Mouse (Mus musculus): ENCODE measurements at regions not wholly inside any gene's neighbourhood (a gene's known extent, or its start where the extent isn't known, plus 50 kb on each side); places are given as distances from the start of the nearest gene placed in this dataset.

DNA sequence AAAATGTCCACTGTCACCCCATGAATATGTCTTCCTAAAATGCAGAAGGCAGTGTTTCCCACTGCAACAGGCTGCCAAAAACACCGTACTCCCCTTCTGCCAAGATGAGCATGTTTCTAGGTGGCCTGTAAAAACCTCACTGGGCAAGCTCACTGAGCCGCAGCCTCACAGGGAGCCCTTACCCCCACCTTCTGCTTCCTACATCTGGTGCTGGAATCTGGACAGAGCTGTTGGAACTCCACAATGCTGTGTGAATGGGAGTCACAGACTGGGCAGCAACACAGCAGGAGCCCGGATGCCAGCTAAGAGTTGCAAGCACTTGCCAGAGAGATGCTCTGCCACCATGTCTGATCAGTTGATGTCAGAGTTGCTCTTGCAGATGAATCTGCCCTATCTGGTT is 230.6 kb downstream of the Cbln4 start:
- Histone ChIP-seq H3K9me3 (ENCODE audit: control insufficient read depth) (no peaks in the 10 kb centered on the region), H3K27me3 (replicated peaks; ENCODE audit: control insufficient read depth, insufficient read depth, low read length) (no peaks in the 10 kb centered on the region), H3K9ac (ENCODE audit: low read depth, low read length) (no peak overlapping the region), H3K36me3 (ENCODE audit: control insufficient read depth, insufficient read depth) (no peaks in the 10 kb centered on the region), H3K4me2 (replicated peaks; ENCODE audit: low read depth) (no peak overlapping the region), H3K4me1 (replicated peaks; ENCODE audit: control insufficient read depth, insufficient read depth, low read length) (no peaks in the 10 kb centered on the region), H3K4me3 (ENCODE audit: low read depth, low read length) (no peak overlapping the region), H3K27ac (ENCODE audit: low read depth, low read length) (no peak overlapping the region)
- no peak for ATAC-seq
- WGBS = 81% methylated on average over 3 of the region's 3 CpGs
- TF ChIP-seq CTCF (IDR thresholded peaks at IDR 0.05; ENCODE audit: low read depth) = no peak

DNA sequence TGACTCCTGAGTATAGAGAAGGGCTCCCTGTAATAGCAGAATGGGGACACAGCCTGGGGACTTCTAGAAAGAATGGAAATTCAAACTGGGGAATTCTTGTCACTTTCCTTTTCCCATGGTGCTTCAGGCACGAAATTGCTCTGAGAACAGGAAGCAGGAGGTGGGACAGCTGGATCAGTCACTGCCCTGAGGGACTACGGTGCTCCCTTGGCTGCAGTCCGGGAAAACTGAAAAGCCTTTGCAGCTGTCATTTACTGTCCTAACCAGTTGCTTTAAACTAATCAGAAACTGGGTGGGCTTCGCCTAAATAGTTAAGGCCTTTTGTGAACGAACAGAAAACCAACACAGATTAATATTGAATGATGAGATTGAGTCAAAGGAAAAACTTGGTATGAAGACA is 237.9 kb downstream of the Cbln4 start:
- TF ChIP-seq CTCF (IDR thresholded peaks at IDR 0.05; ENCODE audit: low read depth) = no peak
- no peaks in the 10 kb centered on the region for H3K27me3 ChIP-seq (replicated peaks; ENCODE audit: control insufficient read depth, insufficient read depth, low read length)
- no peaks in the 10 kb centered on the region for H3K36me3 ChIP-seq (ENCODE audit: control insufficient read depth, insufficient read depth)
- H3K27ac ChIP-seq (ENCODE audit: low read depth, low read length) = no peak overlapping the region
- H3K4me2 ChIP-seq (replicated peaks; ENCODE audit: low read depth) = no peak overlapping the region
- no peak overlapping the region for H3K9ac ChIP-seq (ENCODE audit: low read depth, low read length)
- no peaks in the 10 kb centered on the region for H3K9me3 ChIP-seq (ENCODE audit: control insufficient read depth)
- ATAC-seq = no peak
- H3K4me1 ChIP-seq (replicated peaks; ENCODE audit: control insufficient read depth, insufficient read depth, low read length) = no peaks in the 10 kb centered on the region
- WGBS = 67% methylated on average over 5 of the region's 5 CpGs
- H3K4me3 ChIP-seq (ENCODE audit: low read depth, low read length) = no peak overlapping the region

DNA sequence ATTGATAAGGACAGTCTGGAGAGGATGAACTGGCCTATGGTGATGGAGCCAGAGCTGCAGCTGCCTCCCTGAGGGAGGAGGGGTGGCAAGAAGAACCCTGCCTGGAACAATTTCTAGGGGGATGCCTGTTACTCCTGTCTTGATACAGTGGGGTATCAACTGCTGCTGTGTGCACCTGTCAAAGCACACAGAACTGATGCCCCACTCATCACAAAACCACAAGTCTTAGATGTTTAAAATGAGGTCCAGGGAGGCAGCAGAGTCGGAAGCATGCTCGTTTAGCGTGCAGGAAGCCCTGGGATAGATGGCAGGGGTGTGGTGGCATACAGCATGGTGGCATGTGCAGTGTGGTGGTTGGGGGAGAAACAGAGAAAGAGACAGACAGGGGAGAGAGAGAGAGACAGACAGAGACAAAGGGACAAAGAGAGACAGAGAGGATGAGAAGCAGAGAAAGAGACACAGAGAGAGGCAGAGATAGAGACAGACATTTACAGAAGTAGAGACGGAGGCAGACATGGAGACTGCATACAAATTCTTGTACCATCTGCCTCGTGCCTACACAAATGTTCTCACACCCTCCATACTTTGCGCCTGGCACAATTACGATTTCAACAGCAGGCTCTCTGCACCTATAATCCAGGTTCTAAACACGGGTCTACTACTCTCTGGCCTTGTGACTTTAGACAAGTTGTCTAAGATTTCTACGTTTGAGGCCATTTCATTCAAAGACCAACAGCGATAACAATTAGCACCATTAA is 242.6 kb downstream of the Cbln4 start:
- Histone ChIP-seq H3K27me3 (replicated peaks; ENCODE audit: control insufficient read depth, insufficient read depth, low read length) (no peaks in the 10 kb centered on the region), H3K9ac (ENCODE audit: low read depth, low read length) (no peak overlapping the region), H3K9me3 (ENCODE audit: control insufficient read depth) (no peaks in the 10 kb centered on the region), H3K4me1 (replicated peaks; ENCODE audit: control insufficient read depth, insufficient read depth, low read length) (no peaks in the 10 kb centered on the region), H3K27ac (ENCODE audit: low read depth, low read length) (no peak overlapping the region), H3K36me3 (ENCODE audit: control insufficient read depth, insufficient read depth) (no peaks in the 10 kb centered on the region), H3K4me3 (ENCODE audit: low read depth, low read length) (no peak overlapping the region), H3K4me2 (replicated peaks; ENCODE audit: low read depth) (no peak overlapping the region)
- no peak for TF ChIP-seq CTCF (IDR thresholded peaks at IDR 0.05; ENCODE audit: low read depth)
- no peak for ATAC-seq
- 79% methylated on average over 10 of the region's 10 CpGs for WGBS

DNA sequence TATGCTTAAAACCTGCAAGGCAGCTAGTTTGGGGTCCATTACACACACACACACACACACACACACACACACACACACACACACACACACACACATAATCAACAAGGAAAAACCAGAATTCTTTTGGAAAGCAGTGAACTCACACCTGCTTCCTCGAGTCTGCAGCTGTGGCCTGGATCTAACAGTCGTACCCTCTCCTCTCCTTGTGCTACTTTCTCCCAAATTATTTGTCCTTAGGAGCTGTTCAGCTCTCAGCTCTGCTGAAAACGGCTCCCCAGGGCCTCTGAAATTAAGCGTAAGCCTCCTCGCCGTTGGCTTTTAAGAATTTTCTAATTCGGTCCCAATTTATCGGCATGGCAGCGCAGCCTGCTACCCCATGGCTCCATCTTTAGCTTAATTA is 243.9 kb downstream of the Cbln4 start:
- H3K4me2 ChIP-seq (replicated peaks; ENCODE audit: low read depth) = no peak overlapping the region

DNA sequence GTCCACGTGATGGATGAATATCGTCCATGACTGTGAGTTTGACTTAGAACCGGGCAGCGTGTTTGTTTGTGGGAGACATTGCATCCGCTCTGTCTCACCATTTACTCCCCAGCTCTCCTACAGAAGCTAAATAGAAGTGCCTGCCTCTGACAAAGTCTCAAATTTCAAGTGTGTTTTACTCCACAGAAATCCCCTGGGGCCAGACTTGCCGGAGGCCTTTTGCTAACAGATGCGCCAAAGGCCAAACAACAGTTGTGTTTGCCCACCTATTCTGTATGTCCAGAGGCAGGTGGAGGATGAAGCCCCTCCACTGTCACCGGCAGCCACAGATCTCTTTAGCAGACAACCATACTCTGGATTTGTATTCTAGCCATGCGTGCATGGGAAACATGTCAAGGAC is 252.6 kb downstream of the Cbln4 start:
- H3K27ac ChIP-seq (ENCODE audit: low read depth, low read length) = no peak overlapping the region
- H3K4me1 ChIP-seq (replicated peaks; ENCODE audit: control insufficient read depth, insufficient read depth, low read length) = no peaks in the 10 kb centered on the region
- no peak for ATAC-seq
- H3K36me3 ChIP-seq (ENCODE audit: control insufficient read depth, insufficient read depth) = no peaks in the 10 kb centered on the region
- no peak overlapping the region for H3K4me3 ChIP-seq (ENCODE audit: low read depth, low read length)
- TF ChIP-seq CTCF (IDR thresholded peaks at IDR 0.05; ENCODE audit: low read depth) = no peak
- no peaks in the 10 kb centered on the region for H3K9me3 ChIP-seq (ENCODE audit: control insufficient read depth)
- 39% methylated on average over 9 of the region's 9 CpGs for WGBS
- H3K9ac ChIP-seq (ENCODE audit: low read depth, low read length) = no peak overlapping the region
- no peaks in the 10 kb centered on the region for H3K27me3 ChIP-seq (replicated peaks; ENCODE audit: control insufficient read depth, insufficient read depth, low read length)
- no peak overlapping the region for H3K4me2 ChIP-seq (replicated peaks; ENCODE audit: low read depth)

More for the DNA sequence above, 243.9 kb downstream of the Cbln4 start:
- Histone ChIP-seq H3K9ac (ENCODE audit: low read depth, low read length) (no peak overlapping the region), H3K36me3 (ENCODE audit: control insufficient read depth, insufficient read depth) (no peaks in the 10 kb centered on the region), H3K27me3 (replicated peaks; ENCODE audit: control insufficient read depth, insufficient read depth, low read length) (no peaks in the 10 kb centered on the region), H3K4me1 (replicated peaks; ENCODE audit: control insufficient read depth, insufficient read depth, low read length) (no peaks in the 10 kb centered on the region), H3K27ac (ENCODE audit: low read depth, low read length) (no peak overlapping the region), H3K4me3 (ENCODE audit: low read depth, low read length) (no peak overlapping the region), H3K9me3 (ENCODE audit: control insufficient read depth) (no peaks in the 10 kb centered on the region)
- no peak for ATAC-seq
- no peak for TF ChIP-seq CTCF (IDR thresholded peaks at IDR 0.05; ENCODE audit: low read depth)
- 61% methylated on average over 9 of the region's 9 CpGs for WGBS

DNA sequence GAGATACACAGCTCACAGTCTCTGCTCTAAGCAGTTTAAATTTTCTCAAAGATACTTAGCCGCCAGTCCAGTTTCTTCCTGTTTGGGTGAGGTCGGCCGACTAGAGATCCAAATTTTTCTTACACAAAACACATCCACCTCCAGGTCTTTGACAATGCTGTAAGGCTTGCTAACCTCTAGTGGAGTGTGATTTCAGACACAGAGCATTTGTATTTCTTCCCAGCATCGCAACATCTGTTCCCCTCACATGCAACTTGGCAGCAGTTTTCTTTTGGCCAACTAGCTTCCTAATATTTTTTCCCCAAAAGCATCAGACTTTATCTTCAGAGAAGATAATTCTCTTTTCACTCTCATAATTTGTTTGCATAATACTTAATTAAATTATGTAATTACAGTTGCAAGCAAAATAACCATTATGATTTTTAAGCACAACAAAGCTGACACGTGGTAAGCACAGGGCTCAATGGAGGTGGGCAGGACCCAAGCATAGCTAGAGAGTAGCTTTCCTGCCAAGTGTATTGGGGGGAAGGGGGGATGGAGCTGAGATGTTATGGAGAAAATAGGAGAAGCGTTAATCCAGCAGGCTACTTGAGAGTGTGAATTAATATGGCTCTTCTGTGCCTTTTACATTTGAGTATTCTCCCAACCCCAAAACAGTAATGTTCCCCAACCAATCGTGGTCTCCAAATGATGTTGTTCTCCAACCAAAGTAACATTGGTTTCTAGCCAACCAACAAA is 276.9 kb downstream of the Cbln4 start:
- Histone ChIP-seq H3K4me2 (replicated peaks; ENCODE audit: low read depth) (no peak overlapping the region), H3K4me3 (ENCODE audit: low read depth, low read length) (no peak overlapping the region), H3K36me3 (ENCODE audit: control insufficient read depth, insufficient read depth) (no peaks in the 10 kb centered on the region), H3K27me3 (replicated peaks; ENCODE audit: control insufficient read depth, insufficient read depth, low read length) (no peaks in the 10 kb centered on the region), H3K27ac (ENCODE audit: low read depth, low read length) (no peak overlapping the region), H3K9me3 (ENCODE audit: control insufficient read depth) (no peaks in the 10 kb centered on the region), H3K9ac (ENCODE audit: low read depth, low read length) (no peak overlapping the region), H3K4me1 (replicated peaks; ENCODE audit: control insufficient read depth, insufficient read depth, low read length) (no peaks in the 10 kb centered on the region)
- WGBS = 71% methylated on average over 7 of the region's 7 CpGs
- no peak for ATAC-seq
- no peak for TF ChIP-seq CTCF (IDR thresholded peaks at IDR 0.05; ENCODE audit: low read depth)

Measured in intestine, postnatal 0 days (tissue).